Mouse (Mus musculus): ENCODE measurements around the gene Axin1.

Gene Axin1

GRCm38 (mm10) chr17:26137106-26137750, 1.3 kb upstream of the Axin1 start:
- POLR2A ChIA-PET = interaction anchor here in 3 of 4 experiments (0.6 to 2.6 kb wide), 15 partner anchors 9 to 405 kb away, joined by 3 to 25 read pairs (median 4); partner anchors contain the start of genes Mrpl28 (in 3 of the 3), Tmem8 (in 2 of the 3) and Decr2 (in 1 of the 3)

GRCm38 (mm10) chr17:26137751-26138130, 747 bp upstream of the Axin1 start:
- CTCF ChIA-PET = interaction anchor here (0.5 to 1.8 kb wide), 13 partner anchors 15 to 397 kb away, joined by 3 to 6 read pairs (median 3); partner anchors contain the start of genes Decr2 (in 1 of the 4), Mrpl28 (in 1 of the 4) and Tmem8 (in 1 of the 4)
- POLR2A ChIA-PET = interaction anchor here (0.5 to 2.6 kb wide), 32 partner anchors 8 to 411 kb away, joined by 3 to 25 read pairs (median 4); partner anchors contain the start of genes Mrpl28 (in 3 of the 4), Fam234a (in 2 of the 4), Tmem8 (in 2 of the 4) and Arhgdig (in 1 of the 4)

More at GRCm38 (mm10) chr17:26137106-26137750, 1.3 kb upstream of the Axin1 start:
- CTCF ChIA-PET = interaction anchor here in 1 of 4 experiments (1.8 kb wide), 1 partner anchor 14 kb away, joined by 6 read pairs; the partner anchor contains the start of gene Mrpl28

GRCm38 (mm10) chr17:26138901-26139381, 453 bp downstream of the Axin1 start:
- CTCF ChIA-PET = interaction anchor here in 3 of 4 experiments (0.6 to 1.8 kb wide), 11 partner anchors 16 to 776 kb away, joined by 3 to 6 read pairs (median 4); partner anchors contain the start of genes Decr2 (in 1 of the 3) and Mrpl28 (in 1 of the 3)
- POLR2A ChIA-PET = interaction anchor here (0.6 to 2.6 kb wide), 31 partner anchors 9 to 412 kb away, joined by 3 to 25 read pairs (median 4); partner anchors contain the start of genes Mrpl28 (in 3 of the 4), Fam234a (in 2 of the 4), Tmem8 (in 2 of the 4) and Decr2 (in 1 of the 4)

- POLR2A ChIA-PET = interaction anchor here in 3 of 4 experiments (0.5 to 1.4 kb wide), 6 partner anchors 9 to 310 kb away, joined by 3 to 5 read pairs (median 3); partner anchors contain the start of genes Mrpl28 (in 2 of the 3) and Stub1 (in 1 of the 3)
- CTCF ChIA-PET = interaction anchor here in 1 of 4 experiments (0.9 kb wide), 1 partner anchor 20 kb away, joined by 4 read pairs; the partner anchor contains the start of gene Mrpl28
Measured at GRCm38 (mm10) chr17:26142796-26143195, 4.3 kb downstream of the Axin1 start.

- POLR2A ChIA-PET = interaction anchor here in 3 of 4 experiments (0.5 to 1.4 kb wide), 6 partner anchors 10 to 311 kb away, joined by 3 to 5 read pairs (median 3); partner anchors contain the start of genes Mrpl28 (in 2 of the 3) and Stub1 (in 1 of the 3)
- CTCF ChIA-PET = interaction anchor here in 2 of 4 experiments (0.6 to 0.9 kb wide), 2 partner anchors 20 to 48 kb away, joined by 3 to 4 read pairs; partner anchors contain the start of gene Mrpl28 (in 1 of the 2)
Measured at GRCm38 (mm10) chr17:26143386-26143785, 4.9 kb downstream of the Axin1 start.

- ChIA-PET CTCF (no interaction called here), POLR2A (no interaction called here)
Measured at GRCm38 (mm10) chr17:26149056-26149455, 10.6 kb downstream of the Axin1 start.

GRCm38 (mm10) chr17:26151886-26152630, 13.6 kb downstream of the Axin1 start:
- CTCF ChIA-PET = no interaction called here
- POLR2A ChIA-PET = interaction anchor here in 2 of 4 experiments (0.7 to 2.3 kb wide), 4 partner anchors 14 to 100 kb away, joined by 3 to 6 read pairs (median 6); partner anchors contain the start of genes Axin1 (in 1 of the 2), Luc7l (in 1 of the 2) and Nme4 (in 1 of the 2)

GRCm38 (mm10) chr17:26162736-26163135, 24.2 kb downstream of the Axin1 start:
- POLR2A ChIA-PET = interaction anchor here in 2 of 4 experiments (0.6 to 1.5 kb wide), 4 partner anchors 9 to 271 kb away, joined by 3 to 7 read pairs (median 3); no protein-coding TSS in a partner anchor
- CTCF ChIA-PET = interaction anchor here in 2 of 4 experiments (0.6 kb wide), 2 partner anchors 38 to 73 kb away, joined by 3 to 4 read pairs; partner anchors contain the start of gene Decr2 (in 1 of the 2)

- CTCF ChIA-PET = interaction anchor here in 1 of 4 experiments (0.6 kb wide), 1 partner anchor 787 kb away, joined by 4 read pairs; no protein-coding TSS in a partner anchor
- POLR2A ChIA-PET = interaction anchor here in 3 of 4 experiments (0.6 to 1.7 kb wide), 7 partner anchors 9 to 233 kb away, joined by 3 to 13 read pairs (median 4); partner anchors contain the start of gene Arhgdig (in 1 of the 3)
Measured at GRCm38 (mm10) chr17:26168039-26168438, 29.6 kb downstream of the Axin1 start.

GRCm38 (mm10) chr17:26175248-26175647, 36.8 kb downstream of the Axin1 start:
- ChIA-PET POLR2A (interaction anchor here in 3 of 4 experiments (0.7 to 1.6 kb wide), 8 partner anchors 9 to 61 kb away, joined by 3 read pairs; no protein-coding TSS in a partner anchor), CTCF (interaction anchor here (0.5 to 1.8 kb wide), 25 partner anchors 9 to 1434 kb away, joined by 3 to 10 read pairs (median 4); partner anchors contain the start of genes Fam234a (in 1 of the 4), Pdia2 (in 1 of the 4) and Tmem8 (in 1 of the 4))

- ChIA-PET CTCF (no interaction called here), POLR2A (interaction anchor here in 1 of 4 experiments (0.9 to 1.6 kb wide), 2 partner anchors 10 to 23 kb away, joined by 3 to 6 read pairs; no protein-coding TSS in a partner anchor)
Measured at GRCm38 (mm10) chr17:26178611-26179010, 40.1 kb downstream of the Axin1 start.

GRCm38 (mm10) chr17:26181179-26181578, 42.7 kb downstream of the Axin1 start:
- CTCF ChIA-PET = interaction anchor here in 1 of 4 experiments (0.8 kb wide), 1 partner anchor 91 kb away, joined by 3 read pairs; the partner anchor contains the start of gene Decr2
- POLR2A ChIA-PET = interaction anchor here in 1 of 4 experiments (0.7 kb wide), 1 partner anchor 87 kb away, joined by 3 read pairs; no protein-coding TSS in a partner anchor

GRCm38 (mm10) chr17:26187592-26187991, 49.1 kb downstream of the Axin1 start:
- POLR2A ChIA-PET = interaction anchor here in 2 of 4 experiments (0.6 to 1.3 kb wide), 6 partner anchors 9 to 291 kb away, joined by 3 to 4 read pairs (median 4); no protein-coding TSS in a partner anchor
- CTCF ChIA-PET = interaction anchor here in 1 of 4 experiments (0.6 kb wide), 1 partner anchor 121 kb away, joined by 3 read pairs; no protein-coding TSS in a partner anchor

GRCm38 (mm10) chr17:26188091-26188805, 49.8 kb downstream of the Axin1 start:
- ChIA-PET POLR2A (interaction anchor here in 2 of 4 experiments (0.8 to 1.3 kb wide), 3 partner anchors 9 to 13 kb away, joined by 3 to 4 read pairs (median 3); no protein-coding TSS in a partner anchor), CTCF (interaction anchor here in 1 of 4 experiments (0.6 kb wide), 1 partner anchor 291 kb away, joined by 4 read pairs; no protein-coding TSS in a partner anchor)

- CTCF ChIA-PET = interaction anchor here in 1 of 4 experiments (0.6 to 0.7 kb wide), 2 partner anchors 48 to 153 kb away, joined by 3 read pairs; no protein-coding TSS in a partner anchor
Measured at GRCm38 (mm10) chr17:26191486-26191885, 53.0 kb downstream of the Axin1 start.

GRCm38 (mm10) chr17:26192481-26193190, 54.1 kb downstream of the Axin1 start:
- ChIA-PET POLR2A (no interaction called here), CTCF (no interaction called here)

More at GRCm38 (mm10) chr17:26191486-26191885, 53.0 kb downstream of the Axin1 start:
- POLR2A ChIA-PET = interaction anchor here in 1 of 4 experiments (0.9 kb wide), 1 partner anchor 10 kb away, joined by 3 read pairs; no protein-coding TSS in a partner anchor
